Mouse (Mus musculus) G1E (cell line): Measurements from ENCODE around the gene Cars.

Experiments used
- CTCF ChIP-seq: IDR thresholded peaks from 2 replicates; pipeline ENCODE4 v1.5.1; 2012; ENCODE audit warnings: low read depth, low read length, inconsistent platforms, mixed read lengths
- GATA1 ChIP-seq: IDR thresholded peaks from 2 replicates; pipeline ENCODE4 v1.6.1; 2012; ENCODE audit warnings: borderline replicate concordance, low read length, inconsistent platforms, mixed read lengths
- POLR2AphosphoS5 ChIP-seq: IDR thresholded peaks from 2 replicates; pipeline ENCODE4 v1.6.1; 2012; ENCODE audit warnings: low read depth, low read length, inconsistent platforms; ENCODE audit not compliant: insufficient replicate concordance

DNA sequence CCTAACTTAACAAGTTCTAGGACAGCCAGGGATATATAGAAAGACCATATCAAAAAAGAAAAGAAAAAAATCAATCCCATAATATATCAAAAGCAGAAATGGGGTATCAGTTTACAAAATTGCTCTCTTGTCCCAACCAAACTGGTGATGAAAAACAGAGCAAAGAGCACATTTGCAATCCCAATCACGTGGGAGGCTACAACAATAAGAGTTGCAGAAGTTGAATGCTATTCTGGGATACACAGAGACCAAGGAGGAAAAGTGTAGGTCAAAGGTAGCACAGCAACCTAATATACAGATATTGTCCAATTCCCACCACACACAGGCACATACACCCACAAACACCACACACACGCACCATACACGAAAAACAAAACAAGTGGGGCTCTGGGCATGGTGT lies 63.6 kb downstream of the Cars start:
- TF ChIP-seq CTCF, result no peak
- no peak for TF ChIP-seq POLR2AphosphoS5
- no peak for TF ChIP-seq GATA1
